Mouse (Mus musculus) lung, postnatal 0 days (tissue): Measurements from ENCODE around the gene Kif3a.

Experiments used
- CTCF ChIP-seq: IDR thresholded peaks from 2 replicates; pipeline ENCODE4 v1.5.1; 2016; ENCODE audit warnings: antibody characterized with exemption, mild to moderate bottlenecking
- EP300 ChIP-seq: IDR thresholded peaks from 2 replicates; pipeline ENCODE4 v1.6.1; 2016; ENCODE audit warnings: antibody characterized with exemption, mild to moderate bottlenecking, control low read depth

GRCm38 (mm10) chr11:53529253-53529557, 38.0 kb upstream of the Kif3a start:
- TF ChIP-seq CTCF (no peak), EP300 (no peak)
